Mouse (Mus musculus) adrenal gland (tissue): Measurements from ENCODE around the gene Lrmp.

Source experiments
- intact Hi-C: fragments of 180-260 bp; cut with DNase I; formaldehyde crosslinking; loops from one replicate; pipeline ENCODE4 v1.15.1; 2025

Lrmp gene

DNA sequence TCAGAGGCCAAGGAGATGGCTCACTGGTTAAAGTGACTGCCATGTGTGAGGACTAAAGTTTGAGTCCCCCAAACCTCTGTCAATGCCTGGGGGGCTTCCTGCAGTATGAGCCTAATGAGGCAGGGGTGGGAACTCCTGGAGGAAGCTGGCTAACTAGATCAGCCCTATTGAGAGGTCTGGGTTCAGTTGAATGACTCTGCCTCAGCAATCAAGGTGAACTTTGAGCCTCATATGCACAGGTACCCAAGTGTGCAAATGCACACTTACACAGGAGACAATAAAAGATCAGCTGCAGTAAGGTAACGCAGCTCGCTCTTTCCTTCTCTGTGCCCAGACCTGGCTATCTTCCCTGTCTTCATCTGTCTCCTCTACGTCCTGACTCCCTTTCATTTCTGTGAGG lies 77.6 kb downstream of the Lrmp start:
- intact Hi-C loops: no loop called here

DNA sequence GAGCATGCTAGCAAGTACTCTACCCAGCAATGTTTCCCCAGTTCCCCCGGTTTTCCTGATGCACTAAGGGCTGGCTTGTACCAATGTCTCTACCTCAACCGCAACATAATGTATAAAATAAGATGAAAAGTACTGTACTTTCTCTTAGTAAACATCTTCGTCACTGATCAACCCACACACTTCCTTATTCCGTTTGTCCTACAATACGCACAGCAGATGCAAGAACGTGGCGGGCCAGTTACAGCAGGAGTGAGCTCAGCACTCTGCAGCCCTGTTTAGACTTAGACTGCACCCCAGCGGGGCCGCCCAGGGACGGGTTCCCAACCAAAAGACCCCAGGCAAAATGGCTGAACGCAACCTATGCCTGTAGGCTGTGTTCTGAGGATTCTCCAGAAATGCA lies 78.0 kb downstream of the Lrmp start:
- intact Hi-C loops: no loop called here

DNA sequence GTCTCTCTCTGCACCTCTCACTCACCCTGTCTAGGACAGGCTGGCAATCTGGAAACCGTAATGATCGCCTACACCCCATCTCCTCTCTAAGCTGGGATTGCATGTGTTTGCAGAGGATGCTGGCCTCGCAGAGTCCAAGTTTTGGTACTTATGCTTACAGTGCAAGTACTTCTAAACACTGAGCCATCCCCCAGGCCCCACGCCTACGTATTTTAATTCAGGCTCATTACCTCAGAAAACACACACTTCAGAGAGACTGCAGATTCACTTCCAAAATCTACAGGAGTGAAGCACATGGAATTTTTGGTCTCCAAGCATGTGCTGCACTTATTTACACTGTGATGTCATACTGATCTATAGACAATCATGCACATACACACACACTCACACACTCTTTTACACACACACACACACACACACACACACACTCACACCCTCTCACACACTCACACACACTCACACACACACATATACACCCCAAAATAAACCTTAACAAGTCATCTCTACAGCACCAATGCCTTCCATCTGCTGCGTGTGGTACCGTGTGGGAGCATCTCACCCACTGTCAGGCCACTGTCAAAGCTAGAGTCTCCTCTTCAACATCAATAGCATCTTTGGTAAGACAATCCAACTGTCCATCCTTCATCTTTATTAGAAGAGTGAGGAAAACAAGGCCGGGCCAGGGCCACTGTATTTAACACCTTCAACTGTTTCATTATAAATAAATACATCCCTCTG lies 82.7 kb downstream of the Lrmp start:
- intact Hi-C loops: no loop called here

DNA sequence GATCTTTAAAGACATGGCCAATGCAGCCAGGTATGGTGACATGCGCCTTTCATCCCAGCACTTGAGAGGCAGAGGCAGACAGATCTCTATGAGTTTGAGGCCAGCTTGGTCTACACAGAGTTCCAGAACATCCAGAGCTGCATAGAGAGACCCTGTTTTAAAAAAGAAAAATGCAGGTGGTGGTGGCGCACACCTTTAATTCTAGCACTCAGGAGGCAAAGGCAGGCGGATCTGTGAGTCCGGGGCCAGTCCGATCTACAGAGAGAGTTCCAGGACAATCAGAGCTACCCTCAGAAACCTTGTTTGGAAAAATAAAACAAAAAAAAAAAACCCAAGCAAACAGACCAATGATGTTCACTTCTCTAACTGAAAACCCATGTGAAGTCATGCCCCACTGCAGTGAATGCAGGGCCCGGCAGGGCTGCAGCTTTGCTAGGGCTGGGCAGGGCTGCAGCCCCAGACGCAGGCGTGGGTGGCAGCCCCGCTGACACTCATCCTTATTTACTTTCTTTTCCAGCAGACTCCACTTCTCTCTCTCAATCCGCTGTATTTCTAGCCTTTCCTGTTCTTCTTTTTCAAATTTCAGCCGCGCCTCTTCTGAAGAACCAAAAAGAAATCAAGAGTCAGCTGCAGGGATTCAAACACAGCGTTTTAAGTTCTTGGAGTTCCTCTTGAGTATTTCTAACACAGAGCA lies 87.1 kb downstream of the Lrmp start:
- intact Hi-C loops: no loop called here

DNA sequence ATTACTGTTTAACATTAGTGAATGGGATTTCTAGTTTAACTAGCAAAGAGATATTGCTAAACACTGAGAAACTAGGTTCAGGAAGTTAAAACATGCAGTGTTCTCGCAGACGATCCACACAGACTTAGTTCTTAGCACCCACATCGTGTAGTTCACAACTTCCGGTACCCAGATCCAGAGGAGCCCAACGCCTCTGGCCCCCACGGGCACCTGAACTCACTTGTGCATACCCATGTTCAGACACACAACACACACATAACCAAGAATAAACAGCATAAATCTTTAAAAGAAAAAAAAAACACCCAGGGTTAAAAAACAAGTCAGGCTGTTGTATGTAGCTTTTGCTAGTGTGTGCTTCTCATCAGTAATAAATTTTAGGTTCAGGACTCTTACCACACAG lies 89.0 kb downstream of the Lrmp start:
- intact Hi-C loops: no loop called here

DNA sequence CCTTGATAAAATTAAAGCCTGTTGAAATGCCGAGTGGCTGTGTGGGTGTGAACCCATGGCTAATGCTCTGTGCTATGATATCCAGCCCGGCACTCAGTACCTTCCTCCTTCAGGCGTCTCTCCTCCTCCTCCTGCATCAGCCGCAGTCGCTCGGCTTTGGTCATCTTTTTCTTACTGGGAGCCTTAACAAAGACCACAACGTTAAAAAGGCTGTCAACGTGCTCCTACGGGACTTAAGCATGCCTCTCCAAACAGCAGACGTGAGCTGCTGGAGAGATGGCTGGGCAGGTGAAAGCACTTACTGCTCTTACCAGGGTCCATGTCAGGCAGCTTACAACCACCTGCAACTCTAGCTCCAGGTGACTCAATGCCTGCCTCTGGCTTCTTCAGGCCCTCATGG lies 89.7 kb downstream of the Lrmp start:
- intact Hi-C loops: no loop called here

DNA sequence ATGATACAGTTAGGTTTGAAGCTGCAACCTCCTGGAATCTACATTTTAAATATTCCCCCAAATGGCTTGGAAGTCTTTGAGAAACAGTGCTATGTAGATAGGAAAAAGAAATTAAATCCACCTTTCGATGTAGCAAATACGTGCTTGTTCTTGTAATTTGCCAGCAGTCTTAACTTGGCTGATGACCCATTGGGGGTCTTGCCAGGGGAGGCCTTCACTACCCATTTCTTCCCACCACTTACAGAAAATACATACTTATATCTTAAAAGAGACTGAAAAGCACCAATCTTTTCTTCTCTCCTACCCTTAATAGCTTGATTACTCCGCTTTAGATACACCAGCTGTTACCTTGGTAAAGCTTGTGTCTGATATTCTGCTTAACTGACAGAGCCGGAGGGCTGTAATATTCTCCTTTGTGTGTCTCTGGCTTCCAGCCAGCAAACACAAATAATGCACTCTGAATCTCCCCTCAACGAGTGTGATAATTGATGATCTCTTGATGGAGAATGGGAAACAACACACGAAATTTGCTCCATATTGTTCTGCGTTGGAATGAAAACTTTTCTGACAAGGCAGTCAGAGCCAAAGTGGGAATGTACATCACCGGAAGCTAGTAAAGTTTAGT lies 94.7 kb downstream of the Lrmp start:
- intact Hi-C loops: loop anchor here (5.0 kb wide), 1 partner anchor 37 kb away; no protein-coding TSS in a partner anchor

DNA sequence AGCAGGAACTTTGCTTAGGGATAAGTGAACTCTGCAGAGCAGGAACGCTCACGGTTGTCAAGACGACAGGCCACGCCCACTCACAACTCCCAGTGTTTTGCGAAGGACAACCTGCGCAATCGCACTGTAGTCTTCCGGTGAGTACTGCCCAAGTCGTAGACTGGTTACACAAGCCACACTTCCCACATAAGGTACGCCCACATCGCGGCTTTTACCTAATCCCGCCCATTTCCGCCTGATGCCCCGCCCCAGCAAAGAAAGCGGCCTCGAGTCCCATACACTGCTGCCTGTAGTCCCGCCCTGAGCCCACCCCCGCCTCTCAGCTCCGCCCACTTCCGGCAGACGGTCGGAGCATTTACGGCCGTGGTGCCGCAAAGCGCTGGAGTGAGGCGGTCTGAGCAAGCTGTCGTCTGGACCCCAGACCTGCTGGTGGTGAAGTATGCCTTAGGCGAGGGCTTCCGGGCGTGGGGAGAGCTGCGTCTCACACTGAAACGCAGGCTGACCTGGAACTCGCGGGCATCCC lies 95.4 kb downstream of the Lrmp start, which contains the start of the genes Casc1 and Etfrf1:
Gene Casc1, minus strand, starts transcription at position 190 of the 523 bp plus-strand sequence.
Gene Etfrf1, plus strand, starts transcription at position 319 of the 523 bp plus-strand sequence.
- intact Hi-C loops: loop anchor here (5.0 kb wide), 1 partner anchor 36 kb away; no protein-coding TSS in a partner anchor

DNA sequence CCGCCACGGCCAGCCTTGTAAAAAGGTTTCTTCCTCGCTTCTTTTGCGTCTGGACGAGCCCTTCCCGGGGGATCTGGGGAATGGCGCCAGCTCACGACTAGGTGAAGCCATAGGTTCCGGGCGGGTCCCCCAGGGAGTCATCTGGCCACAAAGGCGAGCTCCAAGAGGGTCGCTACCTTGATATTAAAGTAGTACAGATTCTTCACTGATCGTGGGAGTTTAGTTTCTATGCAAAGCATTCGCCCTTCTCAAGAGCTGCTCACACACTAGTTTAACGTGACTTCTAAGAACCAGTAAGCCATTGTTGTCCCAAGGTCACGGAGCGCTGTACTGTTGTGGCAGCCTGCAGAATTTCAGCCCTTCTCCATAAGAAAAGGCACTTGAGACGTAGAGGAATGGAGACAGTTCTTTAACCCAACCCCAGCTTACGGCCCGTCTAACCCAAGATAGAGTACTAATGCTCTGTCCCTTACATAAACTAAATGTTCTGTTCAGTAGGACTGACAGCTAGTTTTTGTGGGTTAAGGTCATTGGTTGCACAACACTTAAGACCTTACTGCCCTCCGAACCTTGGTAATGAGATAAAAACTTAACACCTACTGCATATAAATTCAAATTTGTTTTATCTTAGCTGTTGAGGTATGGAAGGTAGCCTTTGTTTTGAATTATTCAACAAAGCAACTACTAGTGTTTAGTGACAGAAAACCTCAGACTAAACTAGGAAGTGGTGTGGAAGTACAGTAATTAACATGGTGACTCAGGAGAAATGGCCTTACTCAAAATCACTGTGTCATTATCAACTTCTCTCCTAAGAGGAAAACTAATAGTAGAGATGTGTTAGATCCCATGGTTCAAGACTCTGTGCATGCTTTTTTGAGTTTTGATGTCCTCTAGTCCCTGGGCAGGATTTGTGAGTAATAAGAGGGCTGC lies 96.2 kb downstream of the Lrmp start:
- intact Hi-C loops: loop anchor here (5.0 kb wide), 1 partner anchor 36 kb away; no protein-coding TSS in a partner anchor

DNA sequence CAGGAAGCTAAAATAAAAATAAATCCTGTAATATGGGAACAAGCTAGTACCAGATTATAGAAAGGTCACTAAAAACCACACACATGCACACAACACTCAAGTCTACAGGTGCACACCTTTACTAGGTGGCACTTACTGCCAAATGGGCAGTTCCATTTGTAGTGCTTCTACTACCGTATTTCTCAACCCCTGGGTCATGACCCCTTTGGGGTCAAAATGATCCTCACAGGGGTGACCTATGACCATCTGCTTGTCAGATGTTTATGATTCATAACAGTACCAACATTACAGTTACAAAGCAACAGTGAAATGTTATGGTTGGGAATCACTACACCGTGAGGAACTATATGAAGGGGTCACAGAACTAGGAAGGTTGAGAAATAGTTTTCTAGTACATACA lies 98.5 kb downstream of the Lrmp start:
- intact Hi-C loops: loop anchor here (5.0 kb wide), 1 partner anchor 33 kb away; no protein-coding TSS in a partner anchor

DNA sequence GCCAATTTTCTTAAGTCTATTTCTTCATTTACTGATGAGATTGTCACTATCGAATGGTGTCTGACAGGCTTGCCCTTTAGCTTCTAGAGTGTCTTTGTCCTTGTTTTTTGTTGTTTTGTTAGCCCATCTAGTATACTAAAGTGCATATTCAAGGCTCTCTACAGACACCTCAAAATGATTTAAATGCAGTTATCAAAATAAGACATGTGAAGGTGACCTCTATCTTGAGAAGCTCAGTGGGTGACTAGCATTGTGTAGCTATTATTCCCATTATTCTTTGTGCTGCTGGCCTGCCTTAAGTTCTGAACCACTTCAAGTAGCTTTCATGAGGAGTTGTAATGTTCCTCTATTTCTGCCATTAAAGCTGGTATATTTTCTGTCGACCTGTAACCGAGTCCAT lies 100.4 kb downstream of the Lrmp start:
- intact Hi-C loops: no loop called here

DNA sequence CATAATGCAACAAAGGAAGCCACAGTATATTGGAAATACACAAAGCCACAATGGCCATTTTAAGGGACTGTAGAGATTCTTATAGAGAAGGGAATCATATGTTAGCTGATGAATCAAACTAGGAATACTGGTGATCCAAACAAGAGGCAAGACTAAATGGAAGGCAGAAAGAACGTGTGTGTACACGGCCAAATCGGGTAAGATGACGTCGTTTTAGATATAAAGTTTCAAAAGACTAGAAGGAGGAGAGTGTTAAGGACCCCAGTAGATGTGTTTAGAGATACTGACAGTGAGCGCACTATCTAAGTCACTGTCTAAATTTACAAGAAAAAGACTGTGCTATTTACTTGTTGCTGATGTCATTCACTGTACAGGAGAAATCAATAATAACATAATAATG lies 108.8 kb downstream of the Lrmp start:
- intact Hi-C loops: no loop called here
